Mouse (Mus musculus) heart, adult 2 months (tissue): Measurements from ENCODE around the gene Pcgf1.

Source experiments
- CTCF ChIP-seq: fragments of 200-600 bp; IDR thresholded peaks from 2 replicates; pipeline ENCODE4 v1.8.1; 2022; ENCODE audit warnings: antibody characterized with exemption, mild to moderate bottlenecking, moderate library complexity
- EP300 ChIP-seq: fragments of 200-500 bp; IDR thresholded peaks from 2 replicates; pipeline ENCODE4 v1.6.1; 2011; ENCODE audit warnings: low read depth, low read length, control low read depth; ENCODE audit not compliant: insufficient read depth

GRCm38 (mm10) chr6:83115682-83116372 lies 38.2 kb downstream of the Pcgf1 start:
- TF ChIP-seq CTCF (no peak), EP300 (no peak)
